Mouse (Mus musculus) heart, postnatal 0 days (tissue): ENCODE measurements around the gene Bcl11a. TPM values are rescaled to one million over a fixed set of nuclear protein-coding genes. Genes with fewer than 3 reads are reported as not detected.

Experiments used
- ATAC-seq: fragments of 200-750 bp; cut with Nextera tagmentation; 2 replicates; pipeline ENCODE4 v1.8.0; 2017; ENCODE audit warnings: low read depth, moderate number of reproducible peaks, moderate library complexity; ENCODE audit not compliant: insufficient read depth
- DNase-seq: peaks from one replicate; pipeline ENCODE4 v3.0.0-alpha.2; 2016; ENCODE audit warnings: low spot score
- H3K27ac ChIP-seq: fragments of 300-500 bp; sonication (generic); 2 replicates; pipeline ENCODE4 v1.5.1; 2014; ENCODE audit warnings: low read depth, mild to moderate bottlenecking
- H3K27me3 ChIP-seq: fragments of 300-500 bp; sonication (generic); 2 replicates; pipeline ENCODE4 v1.6.1; 2014; ENCODE audit warnings: low read length, mixed read lengths; ENCODE audit not compliant: control insufficient read depth, insufficient read depth
- H3K36me3 ChIP-seq: fragments of 300-500 bp; sonication (generic); replicated peaks from 2 replicates; pipeline ENCODE4 v1.6.1; 2014; ENCODE audit warnings: low read length, mixed read lengths; ENCODE audit not compliant: control insufficient read depth, insufficient read depth
- H3K4me1 ChIP-seq: fragments of 300-500 bp; sonication (generic); 2 replicates; pipeline ENCODE4 v1.6.1; 2014; ENCODE audit warnings: antibody characterized with exemption; ENCODE audit not compliant: control insufficient read depth, insufficient read depth
- H3K4me2 ChIP-seq: fragments of 300-500 bp; sonication (generic); 2 replicates; pipeline ENCODE4 v1.6.1; 2014; ENCODE audit warnings: low read depth, mild to moderate bottlenecking, low read length, moderate library complexity
- H3K4me3 ChIP-seq: fragments of 300-500 bp; sonication (generic); 2 replicates; pipeline ENCODE4 v1.5.1; 2014; ENCODE audit warnings: low read depth, low read length
- H3K9ac ChIP-seq: fragments of 300-500 bp; sonication (generic); replicated peaks from 2 replicates; pipeline ENCODE4 v1.6.1; 2014; ENCODE audit warnings: low read depth, low read length, mixed read lengths
- H3K9me3 ChIP-seq: fragments of 300-500 bp; sonication (generic); replicated peaks from 2 replicates; pipeline ENCODE4 v1.6.1; 2016; ENCODE audit warnings: low read length; ENCODE audit not compliant: control insufficient read depth
- CTCF ChIP-seq: IDR thresholded peaks from 2 replicates; pipeline ENCODE4 v1.5.1; 2016; ENCODE audit warnings: antibody characterized with exemption, control low read depth, low read depth
- EP300 ChIP-seq: IDR thresholded peaks from 2 replicates; pipeline ENCODE4 v1.6.1; 2016; ENCODE audit warnings: antibody characterized with exemption, low read depth
- WGBS: fragments of 180-500 bp; shearing (Covaris S2); extraction: QIAGEN DNeasy Blood & Tissue Kit; methylation state at CpG from one replicate; pipeline ENCODE4 v1.1.7; 2014; 5-methylcytosine and 5-hydroxymethylcytosine counted together
- polyA plus RNA-seq: library from polyadenylated mRNA; unstranded; fragments of >200 nt; fragmentation: Nextera tagmentation; extraction: Ambion mirVana; gene quantifications from 2 replicates; pipeline ENCODE4 v1.2.1, GENCODE M21; 2015
- total RNA-seq: library from RNA; depleted of rRNA; stranded (reverse); fragments of >200 nt; gene quantifications from 2 replicates; pipeline ENCODE4 v1.2.3, GENCODE M21; 2014; ENCODE audit warnings: low replicate concordance

Gene Bcl11a
- total and polyA plus RNA-seq, 2 experiments from 2014 or later = 7.1 to 8.2 TPM

DNA sequence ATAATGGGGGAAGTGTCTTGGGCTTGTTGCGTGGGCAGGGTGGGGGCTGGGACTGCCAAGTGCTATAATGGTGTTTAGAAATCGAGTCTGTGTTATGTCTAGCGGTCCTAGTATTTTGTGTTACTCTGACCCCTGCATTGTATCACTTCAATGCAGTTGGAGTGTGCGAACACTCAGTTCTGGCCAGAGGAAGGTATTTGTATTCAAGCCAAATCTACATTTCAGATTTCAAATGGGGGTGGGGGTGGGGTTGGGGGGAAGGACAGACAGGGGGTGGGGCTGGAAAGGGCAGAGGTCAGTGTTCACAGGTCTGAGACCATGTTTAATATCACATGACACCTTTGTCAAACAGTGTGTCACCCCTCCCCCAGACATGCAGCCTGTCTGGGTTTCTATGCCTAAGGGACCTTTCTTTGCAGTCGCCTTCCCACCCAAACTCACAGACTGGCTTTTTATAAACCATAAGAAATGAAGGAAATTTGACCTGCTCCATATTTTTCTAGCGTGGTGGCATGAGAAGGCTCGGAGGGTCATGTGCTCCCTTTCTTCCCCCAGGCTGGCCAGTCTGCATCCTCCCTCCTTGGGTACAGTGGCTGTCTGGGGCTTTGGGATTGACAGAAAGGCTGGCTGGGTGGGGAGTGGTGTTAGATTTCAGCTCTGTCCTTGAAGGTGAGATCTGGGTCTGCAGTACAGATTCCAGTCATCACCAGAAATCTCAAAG, 124.9 kb downstream of the Bcl11a start:
- WGBS = 17% methylated on average over 7 of the region's 7 CpGs
- no peak overlapping the region for H3K4me3 ChIP-seq
- no peaks in the 10 kb centered on the region for H3K36me3 ChIP-seq
- ATAC-seq (peak; percentile 50), DNase-seq (peak; percentile 30)
- H3K27ac ChIP-seq = peak overlapping the region; percentile 4
- H3K27me3 ChIP-seq = no peaks in the 10 kb centered on the region
- no peaks in the 10 kb centered on the region for H3K9me3 ChIP-seq
- no peak for TF ChIP-seq CTCF
- no peak for TF ChIP-seq EP300
- H3K9ac ChIP-seq = no peak overlapping the region
- H3K4me1 ChIP-seq = peaks cover 21% of the 10 kb centered on the region
- 0 out of 2 replicates have a peak overlapping the region, but pooled peaks have one; percentile 6 for H3K4me2 ChIP-seq

GRCm38 (mm10) chr11:24203489-24203888, 125.6 kb downstream of the Bcl11a start:
- H3K27me3 ChIP-seq = no peaks in the 10 kb centered on the region
- no peak overlapping the region for H3K9ac ChIP-seq
- no peak overlapping the region for H3K27ac ChIP-seq
- no peak overlapping the region for H3K4me3 ChIP-seq
- DNase-seq (no peak), ATAC-seq (no peak)
- no peak overlapping the region for H3K4me2 ChIP-seq
- no peaks in the 10 kb centered on the region for H3K36me3 ChIP-seq
- peaks cover 21% of the 10 kb centered on the region for H3K4me1 ChIP-seq
- no peaks in the 10 kb centered on the region for H3K9me3 ChIP-seq
- WGBS = 82% methylated on average over 1 of the region's 1 CpGs
- TF ChIP-seq EP300 = no peak
- TF ChIP-seq CTCF = no peak

GRCm38 (mm10) chr11:24208951-24209351, 131.1 kb downstream of the Bcl11a start:
- Histone ChIP-seq H3K4me2 (no peak overlapping the region), H3K9me3 (no peaks in the 10 kb centered on the region), H3K27ac (no peak overlapping the region), H3K4me3 (no peak overlapping the region), H3K36me3 (no peaks in the 10 kb centered on the region), H3K4me1 (0 out of 2 replicates have a peak, but pooled peaks cover 5% of the 10 kb centered on the region), H3K27me3 (no peaks in the 10 kb centered on the region), H3K9ac (no peak overlapping the region)
- TF ChIP-seq EP300 (no peak), CTCF (no peak)
- WGBS = 45% methylated on average over 6 of the region's 6 CpGs
- ATAC-seq (no peak), DNase-seq (no peak)

- 58% methylated on average over 3 of the region's 3 CpGs for WGBS
- no peak overlapping the region for H3K27ac ChIP-seq
- no peak overlapping the region for H3K4me3 ChIP-seq
- H3K9me3 ChIP-seq = no peaks in the 10 kb centered on the region
- no peak for ATAC-seq
- H3K4me2 ChIP-seq = no peak overlapping the region
- no peaks in the 10 kb centered on the region for H3K36me3 ChIP-seq
- no peak for DNase-seq
- no peak overlapping the region for H3K9ac ChIP-seq
- no peaks in the 10 kb centered on the region for H3K27me3 ChIP-seq
- TF ChIP-seq EP300 = no peak
- H3K4me1 ChIP-seq = no peaks in the 10 kb centered on the region
These were observed 136.8 kb downstream of the Bcl11a start for GRCm38 (mm10) chr11:24214509-24215134.

GRCm38 (mm10) chr11:24217741-24218333, 140.0 kb downstream of the Bcl11a start:
- no peaks in the 10 kb centered on the region for H3K4me1 ChIP-seq
- no peak for DNase-seq
- no peak overlapping the region for H3K4me3 ChIP-seq
- 87% methylated on average over 6 of the region's 6 CpGs for WGBS
- H3K9me3 ChIP-seq = no peaks in the 10 kb centered on the region
- H3K36me3 ChIP-seq = no peaks in the 10 kb centered on the region
- no peak overlapping the region for H3K27ac ChIP-seq
- ATAC-seq = no peak
- H3K9ac ChIP-seq = no peak overlapping the region
- H3K27me3 ChIP-seq = no peaks in the 10 kb centered on the region
- no peak overlapping the region for H3K4me2 ChIP-seq
- TF ChIP-seq EP300 = no peak
- TF ChIP-seq CTCF = peak; percentile 5; the same call in 1 of the 2 replicates
